Mouse (Mus musculus) ES-E14 (cell line): ENCODE measurements around the gene Sv2b. TPM values are rescaled to one million over a fixed set of nuclear protein-coding genes. Genes with fewer than 3 reads are reported as not detected.

Source experiments
- DNase-seq: peaks from one replicate; pipeline ENCODE4 v3.0.0-alpha.2; 2013; ENCODE audit warnings: low read depth, low spot score
- H3K27ac ChIP-seq: 2 replicates; pipeline ENCODE4 v1.5.1; 2012; ENCODE audit warnings: low read depth, mild to moderate bottlenecking, low read length, moderate library complexity, mixed read lengths; ENCODE audit not compliant: poor library complexity, insufficient read depth, severe bottlenecking
- H3K36me3 ChIP-seq: 2 replicates; pipeline ENCODE4 v1.6.1; 2012; ENCODE audit warnings: mild to moderate bottlenecking, low read length, moderate library complexity, mixed read lengths; ENCODE audit not compliant: control insufficient read depth, poor library complexity, insufficient read depth, severe bottlenecking
- H3K4me1 ChIP-seq, 2 experiments: fragments of 150-350 bp in 1 of 2; sonication (generic) in 1 of 2; 2 replicates each; pipeline ENCODE4 v1.6.1; 2012; ENCODE audit warnings: low read length in 2 of 2, mild to moderate bottlenecking in 1 of 2, mixed read lengths in 1 of 2; ENCODE audit not compliant: control insufficient read depth in 2 of 2, insufficient read depth in 2 of 2, poor library complexity in 1 of 2
- H3K4me3 ChIP-seq, 2 experiments: fragments of 150-350 bp in 1 of 2; sonication (generic) in 1 of 2; 2 replicates each; pipeline ENCODE4 v1.5.1; 2012; ENCODE audit warnings: low read length in 2 of 2, low read depth in 1 of 2, mild to moderate bottlenecking in 1 of 2, mixed read lengths in 1 of 2; ENCODE audit not compliant: insufficient read depth in 1 of 2, poor library complexity in 1 of 2, severe bottlenecking in 1 of 2
- H3K9ac ChIP-seq: 2 replicates; pipeline ENCODE4 v1.6.1; 2012; ENCODE audit warnings: low read depth, mild to moderate bottlenecking, low read length, mixed read lengths; ENCODE audit not compliant: poor library complexity, insufficient read depth, severe bottlenecking
- H3K9me3 ChIP-seq: fragments of 150-350 bp; sonication (generic); 2 replicates; pipeline ENCODE4 v1.6.1; 2012; ENCODE audit warnings: low read depth, mild to moderate bottlenecking, low read length; ENCODE audit not compliant: control insufficient read depth, insufficient read depth
- CHD2 ChIP-seq: IDR thresholded peaks from 2 replicates; pipeline ENCODE4 v1.6.1; 2014; ENCODE audit warnings: mild to moderate bottlenecking, low read depth, low read length, inconsistent platforms
- HCFC1 ChIP-seq: IDR thresholded peaks from 2 replicates; pipeline ENCODE4 v1.6.1; 2012; ENCODE audit warnings: low read length, inconsistent platforms, borderline replicate concordance; ENCODE audit not compliant: insufficient read depth
- MAFK ChIP-seq: IDR thresholded peaks from 2 replicates; pipeline ENCODE4 v1.6.1; 2014; ENCODE audit warnings: mild to moderate bottlenecking, low read depth, low read length, inconsistent platforms; ENCODE audit not compliant: insufficient read depth
- ZC3H11A ChIP-seq: IDR thresholded peaks from 2 replicates; pipeline ENCODE4 v1.6.1; 2012; ENCODE audit warnings: low read depth, mild to moderate bottlenecking, inconsistent platforms, low read length, borderline replicate concordance
- ZNF384 ChIP-seq: IDR thresholded peaks from 2 replicates; pipeline ENCODE4 v1.6.1; 2012; ENCODE audit warnings: low read depth, low read length, inconsistent platforms
- in situ Hi-C, 2 experiments: fragments of 600-800 bp; cut with MboI; formaldehyde crosslinking; loops; one replicate each; pipeline ENCODE4 v1.15.1; 2025; ENCODE audit warnings: low sequenced_read_pairs in 2 of 2, inconsistent platforms in 1 of 2; ENCODE audit not compliant: unreplicated experiment in 2 of 2
- total RNA-seq: library from RNA; depleted of rRNA; stranded (reverse); fragments of 300-350 nt; gene quantifications from 2 replicates; pipeline ENCODE4 v1.2.3, GENCODE M21; 2012; rRNA removed

Sv2b gene
- total RNA-seq = 0.27 TPM in 1 of 2 replicates, not detected in the other

DNA sequence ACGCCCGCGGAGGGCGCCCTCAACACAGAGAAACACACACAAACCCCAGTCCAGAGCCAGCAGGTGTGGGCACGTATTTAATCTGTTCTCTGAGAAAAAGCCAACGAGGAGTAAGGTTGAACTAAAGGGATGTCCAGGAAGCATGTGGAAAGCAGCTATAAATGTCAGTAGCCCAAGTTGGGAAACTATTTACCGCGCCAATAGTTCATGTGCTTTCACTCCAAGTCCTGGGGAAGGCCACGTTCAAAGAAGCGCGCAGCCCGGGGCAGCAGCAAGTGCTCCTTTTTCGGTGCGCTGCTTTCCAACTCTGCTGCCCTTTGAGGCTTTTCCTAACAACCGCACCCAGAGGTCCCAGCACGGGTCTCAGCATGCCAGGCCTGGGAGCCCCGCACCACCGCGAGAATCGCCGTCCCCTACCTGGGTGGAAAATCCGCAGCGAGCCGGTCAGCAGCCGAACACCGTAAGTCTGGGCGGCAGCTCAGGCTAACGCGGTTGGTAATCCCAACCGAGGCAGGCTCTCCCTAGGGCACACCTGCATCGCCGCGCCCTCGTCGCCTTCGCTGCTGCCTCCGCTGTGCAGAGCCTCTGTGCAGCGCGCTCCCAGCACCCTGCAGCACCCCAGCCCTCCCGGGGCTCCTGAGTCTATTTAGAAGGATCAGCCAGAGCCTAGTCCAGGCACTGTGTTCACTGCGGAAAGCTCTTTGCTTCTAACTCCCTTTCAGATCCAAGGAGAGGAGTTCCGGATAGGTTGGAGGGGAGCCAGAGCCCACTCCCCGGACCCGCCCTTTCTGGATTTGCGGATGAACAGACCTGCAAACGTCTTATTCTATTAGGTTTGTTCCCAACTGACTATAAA is at the start of gene Sv2b:
Sv2b (minus strand) TSS at position 806 of the 856 bp plus-strand sequence.
- peak; percentile 7 for DNase-seq
- Histone ChIP-seq H3K36me3 (no peaks in the 10 kb centered on the region), H3K4me1 (peaks cover 0 to 2% of the 10 kb centered on the region in 2 experiments; a peak in 1 of 4 replicates), H3K27ac (no peak within 1 kb of the TSS), H3K4me3 (peak within 1 kb of the TSS; percentile 52 to 68), H3K9me3 (no peaks in the 10 kb centered on the region), H3K9ac (peak within 1 kb of the TSS; percentile 20; the same call in 1 of the 2 replicates)
- TF ChIP-seq HCFC1 (no peak), CHD2 (no peak), ZNF384 (no peak), ZC3H11A (no peak), MAFK (no peak)
- in situ Hi-C loops = no loop called here

DNA sequence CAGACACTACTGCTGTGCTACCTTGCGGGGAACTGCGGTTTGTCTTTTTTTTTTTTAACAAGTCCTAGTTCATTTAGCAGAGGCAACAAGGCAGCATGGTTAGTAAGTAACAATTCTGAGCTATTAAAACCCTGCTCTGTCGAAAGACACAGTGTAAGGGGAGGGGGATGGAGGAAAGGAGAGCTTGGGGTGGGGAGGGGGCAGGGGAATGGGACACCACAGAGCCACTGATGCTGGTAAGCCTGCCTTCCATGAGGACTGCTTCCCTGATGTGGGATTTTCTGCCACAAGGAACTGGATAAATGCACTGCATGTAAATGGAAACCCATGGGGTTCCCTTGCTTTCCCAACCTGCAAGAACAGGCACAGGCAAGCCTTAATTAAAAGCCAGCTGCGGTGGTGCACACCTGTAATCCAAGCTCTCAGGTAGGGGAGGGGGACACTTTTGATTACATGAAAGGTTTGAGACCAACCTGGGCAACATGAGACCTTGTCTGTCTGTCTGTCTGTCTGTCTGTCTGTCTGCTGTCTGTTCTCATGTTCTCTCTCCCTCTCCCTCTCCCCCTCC is 49.3 kb upstream of the Sv2b start:
- no peak for DNase-seq

DNA sequence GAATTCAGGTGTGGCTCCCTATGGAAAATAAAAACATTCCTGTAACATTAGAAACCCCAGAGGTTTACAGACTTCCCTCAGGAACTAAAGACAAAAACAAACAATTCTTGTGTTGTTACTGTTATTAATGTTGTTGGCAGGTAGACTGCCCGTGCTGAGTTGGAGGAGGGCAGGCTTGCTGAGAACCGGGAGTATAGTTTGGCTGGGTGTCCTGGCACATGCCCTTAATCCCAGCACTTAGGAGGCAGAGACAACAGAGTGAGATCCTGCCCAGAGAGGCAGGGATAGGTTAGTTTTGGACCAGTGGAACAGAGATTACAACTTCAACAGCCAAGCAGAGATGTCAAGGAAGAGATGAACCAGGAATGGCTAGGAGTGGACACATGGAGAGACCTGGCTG is 46.5 kb upstream of the Sv2b start:
- H3K4me3 ChIP-seq = no peak overlapping the region
- H3K27ac ChIP-seq = no peak overlapping the region
- no peak for DNase-seq
- in situ Hi-C loops = no loop called here
- no peaks in the 10 kb centered on the region for H3K4me1 ChIP-seq
- H3K36me3 ChIP-seq = no peaks in the 10 kb centered on the region
- H3K9ac ChIP-seq = no peak overlapping the region
- TF ChIP-seq ZC3H11A (no peak), ZNF384 (no peak), HCFC1 (no peak), MAFK (no peak), CHD2 (no peak)
- H3K9me3 ChIP-seq = no peaks in the 10 kb centered on the region

More for the DNA sequence above, 49.3 kb upstream of the Sv2b start:
- no peak overlapping the region for H3K27ac ChIP-seq
- TF ChIP-seq ZNF384 (no peak), ZC3H11A (no peak), MAFK (no peak), HCFC1 (no peak), CHD2 (no peak)
- H3K4me3 ChIP-seq = no peak overlapping the region
- no peaks in the 10 kb centered on the region for H3K36me3 ChIP-seq
- in situ Hi-C loops = no loop called here
- no peaks in the 10 kb centered on the region for H3K9me3 ChIP-seq
- no peaks in the 10 kb centered on the region for H3K4me1 ChIP-seq
- H3K9ac ChIP-seq = no peak overlapping the region

DNA sequence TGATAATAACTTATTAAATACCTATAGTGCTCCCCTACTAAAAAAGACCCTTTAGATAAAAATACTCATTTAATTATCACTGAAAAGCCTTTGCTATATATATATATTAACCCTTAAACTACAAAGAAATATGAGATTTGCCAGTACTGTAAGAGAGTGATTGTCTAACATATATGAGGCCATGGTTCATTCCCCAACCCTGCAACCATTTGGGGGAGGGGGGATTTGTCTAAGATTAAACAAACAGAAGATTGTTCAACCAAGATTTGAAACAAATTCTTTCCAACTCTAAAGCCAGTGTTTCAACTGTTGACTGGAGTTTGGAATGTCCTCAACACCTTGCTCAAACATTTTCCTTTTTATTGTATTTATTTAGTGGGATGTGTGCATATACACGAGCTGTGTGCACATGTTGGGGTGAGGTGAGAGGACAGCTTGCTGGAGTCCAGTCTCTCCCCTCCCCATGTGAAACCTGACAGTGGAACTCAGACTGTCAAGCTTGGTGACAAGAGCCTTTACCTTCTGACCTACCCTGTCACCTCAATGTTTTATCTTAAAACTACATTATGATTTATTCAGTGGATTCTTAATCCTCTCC is 43.8 kb upstream of the Sv2b start:
- in situ Hi-C loops = no loop called here
- no peaks in the 10 kb centered on the region for H3K36me3 ChIP-seq
- no peak overlapping the region for H3K4me3 ChIP-seq
- no peak for DNase-seq
- no peaks in the 10 kb centered on the region for H3K9me3 ChIP-seq
- H3K9ac ChIP-seq = no peak overlapping the region
- no peak overlapping the region for H3K27ac ChIP-seq
- TF ChIP-seq MAFK (no peak), HCFC1 (no peak), CHD2 (no peak), ZC3H11A (no peak), ZNF384 (no peak)
- no peaks in the 10 kb centered on the region for H3K4me1 ChIP-seq
